Mouse (Mus musculus) erythroblast, embryonic 14.5 days (primary cell): ENCODE measurements around the gene Efna5.

Source experiments
- GATA1 ChIP-seq: IDR thresholded peaks from 2 replicates; pipeline ENCODE4 v1.6.1; 2012; ENCODE audit warnings: low read length, inconsistent platforms, mixed read lengths
- TAL1 ChIP-seq: IDR thresholded peaks from 3 replicates; pipeline ENCODE4 v1.6.1; 2012; ENCODE audit warnings: low read length, inconsistent platforms, mixed read lengths

DNA sequence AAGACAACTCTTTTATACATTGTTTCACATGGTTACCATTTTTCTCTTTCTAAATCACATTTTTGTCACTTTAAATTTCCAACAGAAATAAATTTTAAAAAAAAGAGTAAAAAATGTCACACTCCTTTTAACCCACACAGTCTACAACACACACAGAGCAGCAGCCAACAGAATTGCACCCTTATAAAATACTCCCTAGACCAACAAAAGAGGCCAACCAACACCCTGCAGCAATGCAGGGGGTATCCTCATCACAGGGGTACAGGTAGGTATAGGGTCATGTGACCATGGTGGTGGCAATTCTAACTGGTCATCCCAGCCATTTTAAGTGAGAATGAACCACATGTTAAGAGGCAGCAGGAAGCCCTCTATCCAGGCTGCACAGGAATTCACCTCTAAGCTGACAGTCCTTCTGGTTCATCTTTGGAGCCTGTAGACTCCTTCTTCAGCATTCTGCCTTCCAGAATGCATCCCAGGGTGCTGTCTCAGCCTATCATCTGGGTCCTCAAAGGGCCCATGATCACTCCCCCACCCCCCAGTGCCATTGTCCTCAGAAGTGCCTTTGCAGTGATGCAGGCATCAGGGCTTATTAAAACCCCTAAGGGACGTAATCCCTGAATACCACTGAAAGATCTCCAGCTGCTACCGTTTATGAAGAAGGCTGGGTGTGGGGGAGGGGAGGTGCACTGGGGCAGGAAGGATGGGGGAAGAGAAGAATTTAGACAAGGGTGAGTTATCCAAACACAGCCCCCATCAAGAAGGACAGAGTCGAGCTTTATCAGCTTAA lies 28.1 kb downstream of the Efna5 start:
- no peak for TF ChIP-seq TAL1
- TF ChIP-seq GATA1: no peak
